Mouse (Mus musculus) lung, embryonic 15.5 days (tissue): ENCODE data around the gene Alg9. TPM values are rescaled to one million over a fixed set of nuclear protein-coding genes. Genes with fewer than 3 reads are reported as not detected.

Source experiments
- ATAC-seq: fragments of 200-750 bp; cut with Nextera tagmentation; 2 replicates; pipeline ENCODE4 v1.8.0; 2017; ENCODE audit warnings: moderate number of reproducible peaks, borderline replicate concordance; ENCODE audit not compliant: low FRiP score, low TSS enrichment; ENCODE audit errors: extremely low read depth
- H3K27ac ChIP-seq: fragments of 300-500 bp; sonication (generic); 2 replicates; pipeline ENCODE4 v1.5.1; 2015; ENCODE audit warnings: moderate library complexity, mild to moderate bottlenecking, inconsistent platforms
- H3K27me3 ChIP-seq: fragments of 300-500 bp; sonication (generic); 2 replicates; pipeline ENCODE4 v1.6.1; 2015; ENCODE audit warnings: inconsistent platforms
- H3K36me3 ChIP-seq: fragments of 300-500 bp; sonication (generic); 2 replicates; pipeline ENCODE4 v1.6.1; 2015; ENCODE audit warnings: inconsistent platforms
- H3K4me1 ChIP-seq: fragments of 300-500 bp; sonication (generic); 2 replicates; pipeline ENCODE4 v1.6.1; 2015; ENCODE audit warnings: inconsistent platforms
- H3K4me2 ChIP-seq: fragments of 300-500 bp; sonication (generic); 2 replicates; pipeline ENCODE4 v1.6.1; 2015; ENCODE audit warnings: inconsistent platforms, mild to moderate bottlenecking, moderate library complexity
- H3K4me3 ChIP-seq: fragments of 300-500 bp; sonication (generic); 2 replicates; pipeline ENCODE4 v1.5.1; 2015; ENCODE audit warnings: mild to moderate bottlenecking, inconsistent platforms
- H3K9ac ChIP-seq: fragments of 300-500 bp; sonication (generic); 2 replicates; pipeline ENCODE4 v1.6.1; 2015; ENCODE audit warnings: inconsistent platforms
- H3K9me3 ChIP-seq: fragments of 300-500 bp; sonication (generic); 2 replicates; pipeline ENCODE4 v1.6.1; 2016; ENCODE audit warnings: inconsistent platforms
- WGBS: fragments of 180-500 bp; shearing (Covaris S2); methylation state at CpG from one replicate; pipeline ENCODE4 v1.1.7; 2015; 5-methylcytosine and 5-hydroxymethylcytosine counted together
- polyA plus RNA-seq: library from polyadenylated mRNA; unstranded; fragments of >200 nt; fragmentation: Nextera tagmentation; extraction: Ambion mirVana; gene quantifications from 2 replicates; pipeline ENCODE4 v1.2.1, GENCODE M21; 2015

Gene Alg9
- polyA plus RNA-seq, 1 experiment from 2014 or later = 39.5 TPM

DNA sequence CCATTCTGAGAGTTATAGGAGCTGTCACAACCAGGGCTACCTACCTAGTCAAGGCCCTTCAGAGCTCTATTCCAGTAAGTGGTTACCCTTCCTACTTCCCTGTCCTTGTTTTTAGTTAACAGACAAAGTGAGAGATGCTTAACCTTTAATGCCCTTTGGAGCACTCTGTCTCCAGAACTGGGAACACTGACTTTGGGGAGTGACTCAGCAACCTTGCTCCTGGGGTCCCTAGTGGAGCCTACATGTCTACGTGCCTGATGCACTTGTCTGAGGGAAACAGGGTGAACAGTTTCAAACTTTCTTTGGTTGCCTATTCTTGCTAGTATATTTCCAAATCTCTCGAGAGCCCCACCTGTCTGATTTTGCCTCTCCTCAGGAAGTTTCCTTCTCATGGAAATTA lies 32.1 kb upstream of the Alg9 start:
- no peak overlapping the region for H3K4me3 ChIP-seq
- 69% methylated on average over 2 of the region's 2 CpGs for WGBS
- H3K9me3 ChIP-seq = no peaks in the 10 kb centered on the region
- ATAC-seq = no peak
- no peaks in the 10 kb centered on the region for H3K27me3 ChIP-seq
- H3K4me2 ChIP-seq = no peak overlapping the region
- H3K9ac ChIP-seq = no peak overlapping the region
- H3K36me3 ChIP-seq = no peaks in the 10 kb centered on the region
- peaks cover 15% of the 10 kb centered on the region for H3K4me1 ChIP-seq
- no peak overlapping the region for H3K27ac ChIP-seq

- H3K27me3 ChIP-seq = no peaks in the 10 kb centered on the region
- ATAC-seq = peak; percentile 78; the same call in 1 of the 2 replicates
- no peaks in the 10 kb centered on the region for H3K36me3 ChIP-seq
- H3K27ac ChIP-seq = peak overlapping the region; percentile 91
- peak overlapping the region; percentile 41 for H3K4me3 ChIP-seq
- H3K9me3 ChIP-seq = no peaks in the 10 kb centered on the region
- 16% methylated on average over 7 of the region's 7 CpGs for WGBS
- 0 out of 2 replicates have a peak, but pooled peaks cover 11% of the 10 kb centered on the region for H3K4me1 ChIP-seq
- peak overlapping the region; percentile 57 for H3K4me2 ChIP-seq
- peak overlapping the region; percentile 41 for H3K9ac ChIP-seq
These were observed 29.0 kb upstream of the Alg9 start for GRCm38 (mm10) chr9:50745806-50746205.

- H3K9me3 ChIP-seq = no peaks in the 10 kb centered on the region
- peak within 1 kb of the TSS; percentile 41 for H3K4me3 ChIP-seq
- peak within 1 kb of the TSS; percentile 57 for H3K4me2 ChIP-seq
- peak; percentile 77; the same call in 1 of the 2 replicates for ATAC-seq
- H3K27ac ChIP-seq = peak within 1 kb of the TSS; percentile 91
- peaks cover 16% of the 10 kb centered on the region; the same call in 1 of the 2 replicates for H3K4me1 ChIP-seq
- no peaks in the 10 kb centered on the region for H3K36me3 ChIP-seq
- H3K9ac ChIP-seq = peak within 1 kb of the TSS; percentile 41
- WGBS = 1% methylated on average over 19 of the region's 19 CpGs
- no peaks in the 10 kb centered on the region for H3K27me3 ChIP-seq
These were observed 28.6 kb upstream of the Alg9 start, which contains the start of gene 2310030G06Rik for GRCm38 (mm10) chr9:50746214-50746677. TSS of gene 2310030G06Rik (minus strand) at chr9:50746536.

GRCm38 (mm10) chr9:50750706-50751105 lies 24.1 kb upstream of the Alg9 start:
- Histone ChIP-seq H3K9ac (no peak overlapping the region), H3K4me2 (no peak overlapping the region), H3K36me3 (no peaks in the 10 kb centered on the region), H3K27ac (no peak overlapping the region), H3K4me1 (peaks cover 41% of the 10 kb centered on the region), H3K27me3 (no peaks in the 10 kb centered on the region), H3K9me3 (no peaks in the 10 kb centered on the region), H3K4me3 (no peak overlapping the region)
- WGBS = 72% methylated on average over 6 of the region's 6 CpGs
- ATAC-seq = no peak

DNA sequence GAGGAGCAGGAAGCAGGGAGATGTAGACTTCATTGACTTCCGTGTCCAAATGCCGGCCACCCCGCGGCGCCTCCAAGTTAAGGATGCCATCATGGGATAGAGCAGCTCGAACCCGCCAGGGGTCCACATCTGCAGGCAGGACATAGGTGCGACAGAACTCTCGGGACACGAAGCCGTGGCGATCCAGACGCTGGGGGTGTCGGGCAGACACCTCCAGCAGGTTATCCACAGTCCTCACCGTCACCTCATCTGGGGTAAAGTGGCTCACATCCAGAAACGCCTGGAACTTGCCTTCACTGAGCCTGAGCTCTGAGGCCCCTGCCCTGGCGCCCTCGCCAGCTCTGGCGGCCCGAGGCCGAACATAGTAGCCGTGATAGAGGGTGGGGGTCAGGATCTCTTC lies 23.5 kb upstream of the Alg9 start, which contains the start of gene Cryab:
Cryab (plus strand) TSS at position 3 of the 400 bp plus-strand sequence.
- Histone ChIP-seq H3K4me1 (peaks cover 37% of the 10 kb centered on the region), H3K4me2 (peak within 1 kb of the TSS; percentile 46)

GRCm38 (mm10) chr9:50752054-50752602 lies 22.7 kb upstream of the Alg9 start, which contains the start of gene Hspb2:
TSS of gene Hspb2 (minus strand) at chr9:50752354.
- ATAC-seq = peak; percentile 57
- Histone ChIP-seq H3K27ac (peak within 1 kb of the TSS; percentile 91), H3K27me3 (no peaks in the 10 kb centered on the region), H3K4me1 (peaks cover 33% of the 10 kb centered on the region), H3K4me3 (peak within 1 kb of the TSS; percentile 28), H3K4me2 (peak within 1 kb of the TSS; percentile 46), H3K9me3 (no peaks in the 10 kb centered on the region), H3K9ac (peak within 1 kb of the TSS; percentile 20; the same call in 1 of the 2 replicates), H3K36me3 (no peaks in the 10 kb centered on the region)
- WGBS = 49% methylated on average over 14 of the region's 14 CpGs

More for the DNA sequence above, 23.5 kb upstream of the Alg9 start, which contains the start of gene Cryab:
- no peaks in the 10 kb centered on the region for H3K27me3 ChIP-seq
- H3K36me3 ChIP-seq = no peaks in the 10 kb centered on the region
- WGBS = 54% methylated on average over 22 of the region's 22 CpGs
- peak within 1 kb of the TSS; percentile 91 for H3K27ac ChIP-seq
- 0 out of 2 replicates have a peak, but pooled peaks have one; percentile 24 for ATAC-seq
- H3K9ac ChIP-seq = 0 out of 2 replicates have a peak within 1 kb of the TSS, but pooled peaks have one; percentile 20
- H3K9me3 ChIP-seq = no peaks in the 10 kb centered on the region
- peak within 1 kb of the TSS; percentile 18 for H3K4me3 ChIP-seq

- ATAC-seq = peak; percentile 81
- Histone ChIP-seq H3K4me2 (peak overlapping the region; percentile 46), H3K4me1 (peaks cover 33% of the 10 kb centered on the region), H3K9me3 (no peaks in the 10 kb centered on the region), H3K9ac (peak overlapping the region; percentile 8; the same call in 1 of the 2 replicates), H3K27ac (peak overlapping the region; percentile 91), H3K4me3 (peak overlapping the region; percentile 28), H3K36me3 (no peaks in the 10 kb centered on the region), H3K27me3 (no peaks in the 10 kb centered on the region)
- WGBS = 49% methylated on average over 17 of the region's 17 CpGs
These were observed 21.8 kb upstream of the Alg9 start for GRCm38 (mm10) chr9:50752784-50753615.

DNA sequence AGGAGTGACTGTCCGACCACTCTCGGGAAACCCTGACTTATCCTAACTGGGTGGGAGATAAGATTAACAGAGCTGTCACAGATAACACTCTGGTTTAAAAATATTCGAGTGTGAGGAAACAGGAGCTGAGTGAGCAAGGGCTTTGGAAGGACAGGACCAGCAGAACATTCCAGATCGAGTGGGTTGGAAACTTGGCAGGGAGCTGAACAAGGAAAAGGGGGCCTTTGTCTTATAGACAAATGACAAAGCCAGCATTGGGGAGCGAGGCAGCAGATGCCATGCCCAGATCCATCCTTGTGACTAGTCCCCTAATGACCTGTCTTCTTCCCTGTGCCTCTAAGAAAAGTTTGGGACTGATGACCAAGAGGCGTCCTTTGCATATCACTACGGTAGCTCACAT lies 20.9 kb upstream of the Alg9 start:
- Histone ChIP-seq H3K4me2 (peak overlapping the region; percentile 46), H3K9ac (no peak overlapping the region), H3K4me1 (peaks cover 33% of the 10 kb centered on the region), H3K9me3 (no peaks in the 10 kb centered on the region), H3K36me3 (no peaks in the 10 kb centered on the region), H3K27ac (peak overlapping the region; percentile 91), H3K27me3 (no peaks in the 10 kb centered on the region), H3K4me3 (peak overlapping the region; percentile 28)
- no peak for ATAC-seq
- WGBS = 35% methylated on average over 7 of the region's 7 CpGs

- Histone ChIP-seq H3K4me3 (no peak overlapping the region), H3K27me3 (no peaks in the 10 kb centered on the region), H3K36me3 (no peaks in the 10 kb centered on the region), H3K4me2 (no peak overlapping the region), H3K9me3 (no peaks in the 10 kb centered on the region), H3K9ac (no peak overlapping the region), H3K27ac (no peak overlapping the region), H3K4me1 (peaks cover 21% of the 10 kb centered on the region)
- no peak for ATAC-seq
- WGBS = 48% methylated on average over 5 of the region's 5 CpGs
These were observed 18.1 kb upstream of the Alg9 start for GRCm38 (mm10) chr9:50756711-50757110.

- H3K36me3 ChIP-seq = no peaks in the 10 kb centered on the region
- H3K4me2 ChIP-seq = 0 out of 2 replicates have a peak overlapping the region, but pooled peaks have one; percentile 0
- H3K4me3 ChIP-seq = no peak overlapping the region
- 0 out of 2 replicates have a peak overlapping the region, but pooled peaks have one; percentile 19 for H3K27ac ChIP-seq
- H3K4me1 ChIP-seq = no peaks in the 10 kb centered on the region
- ATAC-seq = no peak
- no peaks in the 10 kb centered on the region for H3K9me3 ChIP-seq
- no peaks in the 10 kb centered on the region for H3K27me3 ChIP-seq
- no peak overlapping the region for H3K9ac ChIP-seq
- 51% methylated on average over 6 of the region's 6 CpGs for WGBS
These were observed 13.1 kb upstream of the Alg9 start for GRCm38 (mm10) chr9:50761520-50762243.

DNA sequence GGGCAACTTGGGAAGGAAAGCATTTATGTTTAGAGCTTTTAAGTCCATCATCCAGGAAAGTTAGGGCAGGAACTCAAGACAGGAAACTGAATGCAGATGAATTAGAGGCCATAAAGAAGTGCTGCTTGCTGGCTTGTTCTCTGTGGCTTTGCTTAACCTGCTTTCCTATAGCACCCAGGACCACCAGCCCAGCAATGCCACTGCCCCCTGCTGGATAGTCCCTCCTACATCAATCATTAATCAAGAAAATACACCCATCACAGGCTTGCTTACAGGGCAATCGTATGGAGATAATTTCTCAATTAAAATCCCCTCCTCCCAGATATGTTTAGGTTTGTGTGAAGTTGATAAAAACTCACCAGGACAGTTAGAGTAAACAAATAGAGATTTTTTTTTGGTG lies 11.5 kb upstream of the Alg9 start:
- 47% methylated on average over 1 of the region's 1 CpGs for WGBS
- H3K9me3 ChIP-seq = no peaks in the 10 kb centered on the region
- H3K4me2 ChIP-seq = no peak overlapping the region
- no peak overlapping the region for H3K9ac ChIP-seq
- H3K36me3 ChIP-seq = no peaks in the 10 kb centered on the region
- H3K27ac ChIP-seq = no peak overlapping the region
- peaks cover 9% of the 10 kb centered on the region; the same call in 1 of the 2 replicates for H3K4me1 ChIP-seq
- no peaks in the 10 kb centered on the region for H3K27me3 ChIP-seq
- no peak for ATAC-seq
- no peak overlapping the region for H3K4me3 ChIP-seq
